Mouse (Mus musculus): ENCODE measurements around the gene Mtfr1l. TPM values are rescaled to one million over a fixed set of nuclear protein-coding genes. Genes with fewer than 3 reads are reported as not detected.

The Mtfr1l gene
- polyA plus RNA-seq, 1 experiment from 2014 or later, result 151 TPM

DNA sequence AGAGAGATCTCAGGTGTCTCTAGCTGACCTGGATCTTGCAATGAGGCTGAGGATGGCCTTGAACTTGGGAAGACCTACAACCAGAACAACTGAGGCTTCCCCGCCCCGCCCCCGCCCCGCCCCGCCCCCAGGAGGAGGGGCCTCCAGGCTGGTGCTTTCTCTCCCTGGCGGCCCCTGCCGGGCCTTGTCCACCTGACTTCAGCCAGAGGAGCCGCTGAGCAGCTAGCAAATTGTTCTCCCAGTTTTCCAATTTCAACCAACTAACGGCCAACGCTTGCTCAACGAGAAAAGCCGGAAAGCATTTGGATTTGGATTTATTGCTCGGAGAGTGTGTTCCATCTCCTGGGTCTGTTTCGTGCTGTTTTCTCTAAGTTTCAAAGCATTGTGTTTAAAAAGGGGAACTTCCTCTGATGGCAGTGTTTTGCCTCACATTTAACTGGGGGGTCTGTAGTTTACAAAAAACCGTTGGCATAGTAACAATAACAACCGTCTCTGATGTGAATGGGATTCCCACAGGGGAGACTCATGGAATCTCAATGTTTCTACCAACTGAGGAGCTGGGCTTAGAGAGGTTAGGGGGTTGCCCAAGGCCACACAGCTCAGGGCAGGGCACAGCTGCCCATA is 22.6 kb upstream of the Mtfr1l start:
- no peak for ATAC-seq (ENCODE audit: insufficient number of reproducible peaks, low FRiP score)
- no peaks in the 10 kb centered on the region for H3K9me3 ChIP-seq (replicated peaks)
- WGBS, result 22% methylated on average over 16 of the region's 16 CpGs
- no peak overlapping the region for H3K4me3 ChIP-seq
- H3K27me3 ChIP-seq (replicated peaks), result no peaks in the 10 kb centered on the region
- H3K36me3 ChIP-seq, result peaks cover 16% of the 10 kb centered on the region
- H3K27ac ChIP-seq (ENCODE audit: poor library complexity, severe bottlenecking), result no peak overlapping the region
- H3K9ac ChIP-seq, result no peak overlapping the region
- no peak overlapping the region for H3K4me2 ChIP-seq
- H3K4me1 ChIP-seq (replicated peaks), result peaks cover 17% of the 10 kb centered on the region

DNA sequence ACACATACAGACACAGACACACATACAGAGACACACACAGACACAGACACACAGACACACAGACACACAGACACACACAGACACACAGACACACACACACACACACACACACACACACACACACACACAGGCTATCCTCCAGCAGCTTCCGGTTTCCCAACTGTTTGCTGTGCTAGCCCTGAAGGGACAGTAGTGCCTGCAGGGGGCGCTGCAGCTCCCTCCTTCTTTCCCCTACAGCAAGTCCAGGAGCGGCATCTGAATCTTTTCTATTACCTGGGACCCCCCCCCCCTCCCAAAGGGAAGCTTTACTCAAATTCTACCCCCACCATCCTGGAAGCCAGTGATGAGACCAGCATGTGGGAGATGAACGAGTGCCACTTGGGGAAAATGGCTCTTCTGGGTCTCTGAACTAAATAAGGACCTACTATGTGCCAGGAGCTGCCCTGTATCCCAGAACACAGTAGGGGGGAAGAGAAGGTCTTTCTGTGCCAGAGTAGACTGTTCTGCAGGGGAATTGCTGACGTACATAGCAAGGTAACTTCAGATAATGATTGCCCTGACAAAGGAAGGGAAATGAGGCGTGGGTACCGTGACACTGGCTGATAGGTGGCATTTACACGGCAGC is 20.9 kb upstream of the Mtfr1l start:
- no peak overlapping the region for H3K9ac ChIP-seq
- no peak overlapping the region for H3K4me3 ChIP-seq
- no peak overlapping the region for H3K4me2 ChIP-seq
- WGBS, result 63% methylated on average over 8 of the region's 8 CpGs
- ATAC-seq (ENCODE audit: insufficient number of reproducible peaks, low FRiP score), result no peak
- H3K27ac ChIP-seq (ENCODE audit: poor library complexity, severe bottlenecking), result no peak overlapping the region
- no peaks in the 10 kb centered on the region for H3K9me3 ChIP-seq (replicated peaks)
- peaks cover 25% of the 10 kb centered on the region for H3K4me1 ChIP-seq (replicated peaks)
- H3K36me3 ChIP-seq, result peaks cover 7% of the 10 kb centered on the region; the same call in 1 of the 2 replicates
- no peaks in the 10 kb centered on the region for H3K27me3 ChIP-seq (replicated peaks)

DNA sequence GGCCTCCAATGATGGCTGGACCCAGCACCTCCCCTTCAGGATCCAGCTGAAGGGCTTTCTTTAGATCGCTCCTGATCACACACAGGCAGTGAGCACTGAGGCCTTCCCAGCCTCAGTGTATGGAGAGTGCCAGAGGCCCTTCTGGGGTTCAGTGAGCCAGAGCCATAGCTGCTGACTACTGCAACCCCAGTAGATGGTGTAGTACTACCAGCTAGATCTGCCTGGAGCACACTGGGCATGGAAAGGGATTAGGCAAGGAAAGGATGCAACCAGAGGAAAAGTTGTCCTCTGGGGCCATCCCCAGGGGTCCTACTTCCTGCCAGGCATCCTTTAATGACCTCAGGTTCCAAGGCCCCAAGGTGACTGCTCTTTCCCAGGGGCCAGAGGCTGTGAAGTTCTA is 18.4 kb upstream of the Mtfr1l start:
- H3K27me3 ChIP-seq (replicated peaks), result no peaks in the 10 kb centered on the region
- WGBS, result 83% methylated on average over 1 of the region's 1 CpGs
- no peak overlapping the region for H3K9ac ChIP-seq
- peaks cover 15% of the 10 kb centered on the region for H3K36me3 ChIP-seq
- H3K27ac ChIP-seq (ENCODE audit: poor library complexity, severe bottlenecking), result no peak overlapping the region
- H3K4me3 ChIP-seq, result no peak overlapping the region
- ATAC-seq (ENCODE audit: insufficient number of reproducible peaks, low FRiP score), result no peak
- peaks cover 27% of the 10 kb centered on the region for H3K4me1 ChIP-seq (replicated peaks)
- no peak overlapping the region for H3K4me2 ChIP-seq
- H3K9me3 ChIP-seq (replicated peaks), result peaks cover 8% of the 10 kb centered on the region

GRCm38 (mm10) chr4:134551494-134552316 is 16.5 kb upstream of the Mtfr1l start, which contains the start of gene Selenon:
TSS of gene Selenon (minus strand) at chr4:134552166.
- ATAC-seq (ENCODE audit: insufficient number of reproducible peaks, low FRiP score), result peak; percentile 83
- Histone ChIP-seq H3K4me3 (peak within 1 kb of the TSS; percentile 81), H3K27me3 (replicated peaks) (no peaks in the 10 kb centered on the region), H3K4me1 (replicated peaks) (peaks cover 35% of the 10 kb centered on the region), H3K9me3 (replicated peaks) (peaks cover 8% of the 10 kb centered on the region), H3K4me2 (peak within 1 kb of the TSS; percentile 74), H3K36me3 (peaks cover 25% of the 10 kb centered on the region), H3K27ac (ENCODE audit: poor library complexity, severe bottlenecking) (peak within 1 kb of the TSS; percentile 81), H3K9ac (peak within 1 kb of the TSS; percentile 88)
- 6% methylated on average over 63 of the region's 67 CpGs for WGBS

GRCm38 (mm10) chr4:134549899-134550298 is 14.7 kb upstream of the Mtfr1l start:
- Histone ChIP-seq H3K9ac (no peak overlapping the region), H3K4me3 (no peak overlapping the region), H3K36me3 (peaks cover 41% of the 10 kb centered on the region), H3K27ac (ENCODE audit: poor library complexity, severe bottlenecking) (no peak overlapping the region), H3K4me2 (no peak overlapping the region), H3K9me3 (replicated peaks) (peaks cover 8% of the 10 kb centered on the region), H3K4me1 (replicated peaks) (peaks cover 40% of the 10 kb centered on the region), H3K27me3 (replicated peaks) (no peaks in the 10 kb centered on the region)
- ATAC-seq (ENCODE audit: insufficient number of reproducible peaks, low FRiP score), result no peak
- 97% methylated on average over 8 of the region's 8 CpGs for WGBS

DNA sequence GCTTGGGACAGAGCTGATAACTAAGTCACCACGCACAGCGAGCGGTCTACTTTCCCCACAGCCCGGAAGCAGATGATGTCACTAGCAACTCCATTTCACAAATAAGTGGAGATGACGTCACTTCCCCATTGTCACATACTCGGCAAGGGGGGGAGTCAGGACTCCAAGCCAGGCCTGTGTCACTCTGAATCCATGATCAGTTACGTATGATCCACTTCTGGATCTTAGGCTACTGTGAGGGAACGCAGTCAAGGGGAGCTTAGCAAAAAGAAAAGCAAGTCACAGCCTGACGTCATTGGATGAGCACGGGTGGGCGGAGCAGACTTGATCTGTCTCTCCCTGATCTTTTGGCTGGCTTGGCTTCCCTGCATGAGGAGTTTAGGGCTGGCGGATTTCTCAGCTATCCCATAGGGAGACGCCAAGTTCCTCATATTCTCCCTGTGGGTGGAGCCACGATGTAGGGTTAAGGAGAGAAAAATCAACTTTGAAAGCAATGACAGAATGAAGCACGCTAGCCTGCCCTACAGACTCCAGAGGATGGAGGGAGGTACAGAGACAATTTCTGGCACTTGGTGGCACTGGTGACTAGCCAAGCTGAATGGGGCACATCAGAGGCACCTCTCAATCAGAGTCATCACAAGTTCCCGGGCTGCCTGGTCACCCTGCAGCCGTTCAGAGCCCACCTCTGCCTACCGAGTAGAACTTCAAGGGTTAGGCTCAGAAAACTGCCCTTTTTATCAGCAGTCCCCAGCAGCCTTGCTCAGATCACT is 13.2 kb upstream of the Mtfr1l start:
- peaks cover 40% of the 10 kb centered on the region for H3K4me1 ChIP-seq (replicated peaks)

DNA sequence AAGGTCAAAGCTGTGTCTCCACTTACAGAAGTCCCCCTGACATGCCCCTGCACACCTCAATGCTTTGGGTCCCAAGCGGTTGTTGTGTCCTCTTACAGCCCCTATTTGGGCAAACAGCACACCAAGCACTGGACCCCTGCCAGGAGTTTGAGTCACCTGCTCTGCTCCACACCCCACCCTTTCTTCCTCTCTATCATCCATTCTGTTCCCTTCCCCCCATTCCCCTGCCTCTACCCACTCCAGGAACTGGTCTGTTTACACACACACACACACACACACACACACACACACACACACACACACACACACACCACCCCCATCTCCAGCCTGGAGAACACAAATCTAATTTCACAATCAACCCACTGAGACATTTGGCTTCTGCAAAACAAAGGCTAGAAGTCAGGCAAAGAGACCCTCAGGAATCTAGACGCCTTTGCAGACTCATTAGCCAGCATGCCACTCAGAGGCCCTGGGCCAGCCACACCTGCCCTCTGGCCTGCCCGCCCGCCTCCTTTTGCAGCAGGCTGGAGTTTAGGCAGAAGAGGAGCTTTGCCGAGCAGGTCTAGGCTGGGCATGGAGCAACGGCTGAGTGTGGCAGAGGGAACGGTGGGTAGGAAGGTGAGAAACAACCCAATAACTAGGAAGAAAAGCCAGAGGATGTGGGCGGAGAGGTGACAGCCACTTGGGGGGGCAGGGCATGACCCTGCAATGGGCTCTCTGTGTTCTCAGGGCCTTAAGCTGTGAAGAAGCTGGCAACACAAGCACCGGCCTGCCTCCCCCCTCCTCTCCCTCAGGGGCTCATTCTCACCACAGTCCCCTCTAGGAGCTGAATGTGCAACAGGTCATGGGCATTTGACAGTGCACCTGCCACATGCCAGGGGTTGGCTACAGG is 11.9 kb upstream of the Mtfr1l start:
- Histone ChIP-seq H3K4me1 (replicated peaks) (peaks cover 35% of the 10 kb centered on the region), H3K27ac (ENCODE audit: poor library complexity, severe bottlenecking) (no peak overlapping the region), H3K4me3 (no peak overlapping the region), H3K4me2 (no peak overlapping the region), H3K9me3 (replicated peaks) (peaks cover 8% of the 10 kb centered on the region), H3K9ac (peak overlapping the region; percentile 20), H3K27me3 (replicated peaks) (no peaks in the 10 kb centered on the region), H3K36me3 (peaks cover 68% of the 10 kb centered on the region)
- WGBS, result 63% methylated on average over 9 of the region's 9 CpGs
- ATAC-seq (ENCODE audit: insufficient number of reproducible peaks, low FRiP score), result no peak

More for the DNA sequence above, 13.2 kb upstream of the Mtfr1l start:
- Histone ChIP-seq H3K27me3 (replicated peaks) (no peaks in the 10 kb centered on the region), H3K36me3 (peaks cover 57% of the 10 kb centered on the region), H3K9ac (no peak overlapping the region), H3K4me2 (no peak overlapping the region), H3K9me3 (replicated peaks) (peaks cover 8% of the 10 kb centered on the region), H3K27ac (ENCODE audit: poor library complexity, severe bottlenecking) (no peak overlapping the region), H3K4me3 (no peak overlapping the region)
- 54% methylated on average over 18 of the region's 18 CpGs for WGBS
- ATAC-seq (ENCODE audit: insufficient number of reproducible peaks, low FRiP score), result 0 out of 2 replicates have a peak, but pooled peaks have one; percentile 2

DNA sequence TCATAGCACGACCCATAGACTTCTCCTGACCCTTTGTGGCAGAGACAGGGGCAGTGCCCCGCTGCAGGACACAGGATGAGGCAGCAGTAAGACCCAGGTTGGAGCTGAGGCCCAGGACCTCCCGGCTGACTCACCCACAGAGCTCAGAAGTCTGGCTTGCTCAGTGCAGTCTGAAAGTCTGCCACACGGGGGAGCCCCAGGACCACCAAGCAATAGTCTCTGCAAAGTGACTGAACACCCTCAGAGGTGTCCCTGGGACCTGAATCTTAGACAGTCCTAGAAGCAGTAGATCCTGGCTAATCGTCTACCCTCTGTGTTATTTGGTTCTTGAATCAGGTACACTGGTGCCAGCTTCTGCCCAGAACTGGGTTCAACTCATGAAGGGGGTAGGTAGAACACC is 8.1 kb upstream of the Mtfr1l start:
- Histone ChIP-seq H3K4me2 (no peak overlapping the region), H3K9ac (0 out of 2 replicates have a peak overlapping the region, but pooled peaks have one; percentile 7), H3K36me3 (peaks cover 90% of the 10 kb centered on the region), H3K27me3 (replicated peaks) (no peaks in the 10 kb centered on the region), H3K4me3 (no peak overlapping the region), H3K4me1 (replicated peaks) (peaks cover 20% of the 10 kb centered on the region), H3K27ac (ENCODE audit: poor library complexity, severe bottlenecking) (no peak overlapping the region), H3K9me3 (replicated peaks) (no peaks in the 10 kb centered on the region)
- ATAC-seq (ENCODE audit: insufficient number of reproducible peaks, low FRiP score), result peak; percentile 36
- 6% methylated on average over 5 of the region's 5 CpGs for WGBS

- no peak for ATAC-seq (ENCODE audit: insufficient number of reproducible peaks, low FRiP score)
- Histone ChIP-seq H3K4me2 (no peak overlapping the region), H3K4me1 (replicated peaks) (peaks cover 15% of the 10 kb centered on the region), H3K27me3 (replicated peaks) (no peaks in the 10 kb centered on the region), H3K9ac (no peak overlapping the region), H3K27ac (ENCODE audit: poor library complexity, severe bottlenecking) (no peak overlapping the region), H3K36me3 (peaks cover 92% of the 10 kb centered on the region), H3K9me3 (replicated peaks) (no peaks in the 10 kb centered on the region), H3K4me3 (no peak overlapping the region)
- 89% methylated on average over 9 of the region's 9 CpGs for WGBS
Observed at GRCm38 (mm10) chr4:134542726-134543125, 7.5 kb upstream of the Mtfr1l start.

- no peaks in the 10 kb centered on the region for H3K27me3 ChIP-seq (replicated peaks)
- H3K9me3 ChIP-seq (replicated peaks), result no peaks in the 10 kb centered on the region
- H3K4me3 ChIP-seq, result no peak overlapping the region
- no peak overlapping the region for H3K4me2 ChIP-seq
- no peak overlapping the region for H3K9ac ChIP-seq
- no peak overlapping the region for H3K27ac ChIP-seq (ENCODE audit: poor library complexity, severe bottlenecking)
- ATAC-seq (ENCODE audit: insufficient number of reproducible peaks, low FRiP score), result no peak
- peaks cover 60% of the 10 kb centered on the region for H3K36me3 ChIP-seq
- H3K4me1 ChIP-seq (replicated peaks), result peaks cover 7% of the 10 kb centered on the region
- WGBS, result 84% methylated on average over 10 of the region's 10 CpGs
Observed at GRCm38 (mm10) chr4:134538997-134539580, 3.9 kb upstream of the Mtfr1l start.
